Mouse (Mus musculus) kidney, embryonic 14.5 days (tissue): ENCODE measurements at regions not wholly inside any gene's neighbourhood (a gene's known extent, or its start where the extent isn't known, plus 50 kb on each side); places are given as distances from the start of the nearest gene placed in this dataset.

Source experiments
- ATAC-seq: fragments of 200-750 bp; cut with Nextera tagmentation; 2 replicates; pipeline ENCODE4 v1.8.0; 2017; ENCODE audit warnings: moderate number of reproducible peaks, mild to moderate bottlenecking, moderate TSS enrichment, moderate library complexity; ENCODE audit not compliant: low FRiP score, low TSS enrichment
- H3K27ac ChIP-seq: fragments of 300-500 bp; sonication (generic); 2 replicates; pipeline ENCODE4 v1.5.1; 2014; ENCODE audit warnings: low read depth, mild to moderate bottlenecking, low read length, moderate library complexity, mixed read lengths
- H3K27me3 ChIP-seq: fragments of 300-500 bp; sonication (generic); 2 replicates; pipeline ENCODE4 v1.6.1; 2014; ENCODE audit warnings: mild to moderate bottlenecking, low read length; ENCODE audit not compliant: control insufficient read depth, insufficient read depth
- H3K36me3 ChIP-seq: fragments of 300-500 bp; sonication (generic); 2 replicates; pipeline ENCODE4 v1.6.1; 2014; ENCODE audit warnings: low read length, mixed read lengths; ENCODE audit not compliant: control insufficient read depth, insufficient read depth
- H3K4me1 ChIP-seq: fragments of 300-500 bp; sonication (generic); 2 replicates; pipeline ENCODE4 v1.6.1; 2014; ENCODE audit warnings: low read length, mixed read lengths; ENCODE audit not compliant: control insufficient read depth, insufficient read depth
- H3K4me2 ChIP-seq: fragments of 300-500 bp; sonication (generic); replicated peaks from 2 replicates; pipeline ENCODE4 v1.6.1; 2014; ENCODE audit warnings: low read depth, mild to moderate bottlenecking, low read length
- H3K4me3 ChIP-seq: fragments of 300-500 bp; sonication (generic); 2 replicates; pipeline ENCODE4 v1.5.1; 2014; ENCODE audit warnings: mild to moderate bottlenecking, low read length
- H3K9ac ChIP-seq: fragments of 300-500 bp; sonication (generic); 2 replicates; pipeline ENCODE4 v1.6.1; 2014; ENCODE audit warnings: low read depth, mild to moderate bottlenecking, low read length, moderate library complexity
- H3K9me3 ChIP-seq: fragments of 300-500 bp; sonication (generic); 2 replicates; pipeline ENCODE4 v1.6.1; 2016; ENCODE audit warnings: low read length; ENCODE audit not compliant: control insufficient read depth
- WGBS: fragments of 180-500 bp; shearing (Covaris S2); extraction: QIAGEN DNeasy Blood & Tissue Kit; methylation state at CpG from one replicate; pipeline ENCODE4 v1.1.7; 2014; 5-methylcytosine and 5-hydroxymethylcytosine counted together

DNA sequence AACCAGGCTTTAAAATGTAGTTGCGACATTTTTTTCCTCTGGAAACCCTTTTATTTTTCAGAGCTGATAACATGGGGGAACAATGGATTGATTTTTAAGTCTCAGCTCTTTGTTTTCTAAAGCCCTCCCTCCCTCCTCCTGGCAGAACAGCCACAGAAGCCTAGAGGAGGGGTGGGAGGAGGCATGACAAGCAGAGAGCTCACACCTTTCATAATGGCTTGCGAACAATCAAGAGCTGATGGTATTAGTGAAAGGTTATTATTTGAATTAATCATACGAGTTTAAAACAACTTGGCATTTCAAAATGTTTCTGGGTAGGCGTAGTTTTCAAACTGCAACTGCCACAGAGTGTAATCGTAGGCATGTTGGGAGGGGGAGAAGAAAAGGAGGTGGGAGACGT is 894.3 kb upstream of the Tenm3 start:
- H3K9ac ChIP-seq: no peak overlapping the region
- no peak for ATAC-seq
- H3K4me2 ChIP-seq: no peak overlapping the region
- WGBS: 66% methylated on average over 6 of the region's 6 CpGs
- H3K36me3 ChIP-seq: no peaks in the 10 kb centered on the region
- no peaks in the 10 kb centered on the region for H3K9me3 ChIP-seq
- H3K27ac ChIP-seq: no peak overlapping the region
- no peaks in the 10 kb centered on the region for H3K4me1 ChIP-seq
- H3K4me3 ChIP-seq: no peak overlapping the region
- no peaks in the 10 kb centered on the region for H3K27me3 ChIP-seq

DNA sequence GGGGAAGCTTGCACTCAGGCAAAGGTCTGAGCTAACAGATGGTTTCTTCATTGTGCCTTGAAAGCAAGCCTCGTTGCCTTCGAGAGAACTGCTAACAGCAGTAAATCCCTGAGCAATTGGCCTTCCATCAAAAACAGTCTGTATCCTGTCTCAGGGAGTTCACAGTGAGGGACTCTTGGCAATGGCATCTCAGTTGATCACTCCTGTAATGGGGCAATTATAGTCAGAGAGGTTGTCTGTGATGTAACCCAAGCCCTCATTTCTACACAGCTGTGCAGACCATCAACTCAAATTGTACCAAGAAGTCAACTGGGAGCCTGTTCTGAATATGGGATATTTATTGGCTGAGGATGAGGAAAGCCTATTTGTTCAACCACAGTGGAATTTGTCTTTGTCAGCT is 885.4 kb upstream of the Tenm3 start:
- Histone ChIP-seq H3K27ac (no peak overlapping the region), H3K27me3 (no peaks in the 10 kb centered on the region), H3K9ac (no peak overlapping the region), H3K36me3 (no peaks in the 10 kb centered on the region), H3K4me3 (no peak overlapping the region), H3K9me3 (no peaks in the 10 kb centered on the region), H3K4me2 (no peak overlapping the region), H3K4me1 (no peaks in the 10 kb centered on the region)
- no peak for ATAC-seq
- WGBS: 10% methylated on average over 2 of the region's 2 CpGs

DNA sequence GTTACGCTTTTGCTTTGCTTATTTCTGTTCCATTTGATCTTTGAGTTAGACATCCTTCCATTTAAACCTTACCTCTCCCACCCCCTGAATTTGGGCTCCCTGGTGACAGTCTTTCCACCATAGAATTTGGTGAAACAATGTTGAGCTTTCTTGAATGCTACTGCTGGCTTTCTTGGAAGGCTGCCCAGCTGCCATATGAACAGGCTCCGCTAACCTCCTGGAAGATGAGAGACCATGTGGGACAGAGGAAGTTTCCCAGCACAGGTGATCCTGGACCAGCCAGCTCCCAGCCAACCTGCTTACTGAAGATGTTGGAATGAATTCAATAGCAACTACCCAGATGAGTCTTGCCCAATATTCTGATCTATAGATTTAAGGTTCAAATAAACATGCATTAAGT is 868.6 kb upstream of the Tenm3 start:
- H3K4me1 ChIP-seq: no peaks in the 10 kb centered on the region
- H3K4me3 ChIP-seq: no peak overlapping the region
- H3K27ac ChIP-seq: no peak overlapping the region
- no peaks in the 10 kb centered on the region for H3K27me3 ChIP-seq
- no peak overlapping the region for H3K4me2 ChIP-seq
- no peak overlapping the region for H3K9ac ChIP-seq
- no peak for ATAC-seq
- no peaks in the 10 kb centered on the region for H3K9me3 ChIP-seq
- 89% methylated on average over 2 of the region's 2 CpGs for WGBS
- H3K36me3 ChIP-seq: no peaks in the 10 kb centered on the region

DNA sequence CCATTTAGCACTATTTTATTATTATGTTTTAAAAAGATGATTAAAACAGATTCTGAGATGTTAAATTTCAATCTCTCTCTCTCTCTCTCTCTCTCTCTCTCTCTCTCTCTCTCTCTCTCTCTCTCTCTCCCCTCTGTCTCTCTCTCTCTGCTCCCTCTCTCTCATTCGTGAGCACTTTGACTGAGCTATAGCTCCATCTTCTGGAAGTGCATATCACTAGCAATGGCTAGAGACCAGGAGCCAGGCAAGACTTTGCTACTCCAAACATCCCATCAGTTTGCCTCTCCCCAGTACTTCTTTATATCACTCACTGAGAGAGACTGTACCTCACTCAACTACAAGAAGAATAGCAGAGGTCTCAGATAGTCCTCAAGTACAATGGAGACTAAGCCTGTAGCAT is 865.0 kb upstream of the Tenm3 start:
- Histone ChIP-seq H3K4me2 (no peak overlapping the region), H3K36me3 (no peaks in the 10 kb centered on the region), H3K4me3 (no peak overlapping the region), H3K4me1 (no peaks in the 10 kb centered on the region), H3K9ac (no peak overlapping the region), H3K27me3 (no peaks in the 10 kb centered on the region), H3K27ac (no peak overlapping the region), H3K9me3 (no peaks in the 10 kb centered on the region)
- 15% methylated on average over 1 of the region's 1 CpGs for whole genome bisulfite sequencing
- no peak for ATAC-seq

DNA sequence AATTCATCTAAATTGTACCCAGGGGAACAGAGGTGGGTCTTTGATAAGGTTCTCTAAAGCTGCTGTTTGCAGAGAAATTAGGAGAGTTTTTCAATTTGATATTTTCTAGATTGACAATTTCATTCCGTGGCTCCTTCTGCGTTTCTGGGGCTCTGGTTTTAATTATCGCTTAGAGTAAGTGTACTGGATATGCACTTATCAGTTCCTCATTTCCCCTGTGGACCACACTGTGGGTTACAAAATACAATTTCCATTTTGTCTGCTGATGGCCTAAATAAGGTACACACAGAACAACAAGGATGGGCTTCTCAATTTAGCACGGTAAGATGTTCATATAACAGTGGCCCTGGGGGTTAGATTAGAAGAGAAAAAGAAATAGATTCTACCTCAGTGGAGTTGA is 855.3 kb upstream of the Tenm3 start:
- Histone ChIP-seq H3K9me3 (no peaks in the 10 kb centered on the region), H3K27me3 (no peaks in the 10 kb centered on the region), H3K27ac (no peak overlapping the region), H3K36me3 (no peaks in the 10 kb centered on the region), H3K9ac (no peak overlapping the region), H3K4me2 (no peak overlapping the region), H3K4me3 (no peak overlapping the region), H3K4me1 (no peaks in the 10 kb centered on the region)
- 88% methylated on average over 4 of the region's 4 CpGs for WGBS
- no peak for ATAC-seq

DNA sequence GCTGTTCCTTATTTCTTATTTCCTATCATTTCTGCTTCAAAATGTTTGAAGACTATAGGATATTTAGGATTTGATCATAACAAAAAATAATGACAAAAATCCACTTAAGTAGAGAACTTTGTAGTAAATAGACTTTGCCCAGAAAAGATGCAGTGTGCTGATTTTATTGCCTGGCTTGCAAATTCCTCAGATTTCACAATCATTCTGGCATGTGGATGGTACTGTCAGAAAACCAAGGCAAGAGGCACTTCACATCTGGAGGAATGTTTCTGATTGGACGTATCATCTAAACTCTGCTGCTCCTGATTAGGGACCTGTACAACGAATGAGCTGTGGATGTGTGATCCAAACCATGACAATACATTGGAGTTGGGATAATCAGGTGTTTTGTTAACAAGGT is 853.0 kb upstream of the Tenm3 start:
- H3K9ac ChIP-seq: no peak overlapping the region
- ATAC-seq: no peak
- no peak overlapping the region for H3K27ac ChIP-seq
- no peak overlapping the region for H3K4me2 ChIP-seq
- H3K36me3 ChIP-seq: no peaks in the 10 kb centered on the region
- no peaks in the 10 kb centered on the region for H3K27me3 ChIP-seq
- no peak overlapping the region for H3K4me3 ChIP-seq
- 71% methylated on average over 2 of the region's 2 CpGs for WGBS
- H3K4me1 ChIP-seq: no peaks in the 10 kb centered on the region
- H3K9me3 ChIP-seq: no peaks in the 10 kb centered on the region
